Mouse (Mus musculus): ENCODE results near the gene Acoxl. TPM values are rescaled to one million over a fixed set of nuclear protein-coding genes. Genes with fewer than 3 reads are reported as not detected.

Acoxl gene
- not detected for total RNA-seq (2021)

- no peak for DNase-seq (ENCODE audit: extremely low spot score in 1 of 2, low spot score in 1 of 2)
Observed at GRCm38 (mm10) chr2:127838576-127838975, at the start of gene Acoxl. Acoxl (plus strand) TSS chr2:127838876.

- peak in 1 of 2 experiments; percentile 12 for DNase-seq (ENCODE audit: extremely low spot score in 1 of 2, low spot score in 1 of 2)
Observed at GRCm38 (mm10) chr2:127789138-127789537, 49.5 kb upstream of the Acoxl start.

DNA sequence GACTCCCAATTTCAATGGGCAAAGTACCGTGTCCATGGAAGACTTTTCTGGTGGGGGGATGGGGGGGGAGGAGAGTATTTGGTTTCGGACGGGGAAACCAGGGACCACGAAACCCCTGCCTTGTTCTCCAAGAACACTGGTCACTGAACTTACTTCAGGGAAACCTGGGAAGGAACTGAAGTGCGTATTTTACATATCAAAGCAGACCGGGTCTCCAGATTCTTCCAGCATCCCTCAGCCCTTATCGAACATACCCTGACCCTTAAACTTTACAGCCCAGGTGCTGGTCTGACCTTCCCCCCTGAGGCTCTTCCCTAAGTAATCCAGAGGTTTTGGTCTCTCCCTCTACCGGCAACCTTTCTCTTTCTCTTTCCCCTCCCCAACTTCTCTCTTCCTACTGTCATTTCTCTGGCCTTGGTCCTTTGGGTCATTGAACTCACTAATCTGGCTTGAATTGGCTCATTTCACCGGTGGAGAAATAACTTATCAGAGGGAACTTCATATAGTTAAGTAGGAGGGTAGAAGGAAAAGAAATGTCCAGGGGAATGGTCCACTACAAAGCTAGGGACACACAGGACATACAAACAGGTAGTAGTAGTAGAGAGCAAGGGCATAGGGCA lies 48.9 kb upstream of the Acoxl start:
- DNase-seq (ENCODE audit: extremely low spot score in 1 of 2, low spot score in 1 of 2) = no peak

- DNase-seq (ENCODE audit: extremely low spot score in 1 of 2, low spot score in 1 of 2) = peak; percentile 67 to 77
Observed at GRCm38 (mm10) chr2:127791919-127792603, 46.6 kb upstream of the Acoxl start, which contains the start of gene Mtln. Mtln (minus strand) TSS chr2:127792488.

- DNase-seq (ENCODE audit: extremely low spot score in 1 of 2, low spot score in 1 of 2) = peak; percentile 81 to 92
Observed at GRCm38 (mm10) chr2:127831401-127832102, 7.1 kb upstream of the Acoxl start, which contains the start of gene Bub1. Bub1 (minus strand) TSS chr2:127831865.

- no peak for DNase-seq (ENCODE audit: extremely low spot score in 1 of 2, low spot score in 1 of 2)
Observed at GRCm38 (mm10) chr2:127832103-127832832, 6.4 kb upstream of the Acoxl start.

GRCm38 (mm10) chr2:127832833-127833190 lies 5.9 kb upstream of the Acoxl start:
- DNase-seq (ENCODE audit: extremely low spot score in 1 of 2, low spot score in 1 of 2) = no peak

DNA sequence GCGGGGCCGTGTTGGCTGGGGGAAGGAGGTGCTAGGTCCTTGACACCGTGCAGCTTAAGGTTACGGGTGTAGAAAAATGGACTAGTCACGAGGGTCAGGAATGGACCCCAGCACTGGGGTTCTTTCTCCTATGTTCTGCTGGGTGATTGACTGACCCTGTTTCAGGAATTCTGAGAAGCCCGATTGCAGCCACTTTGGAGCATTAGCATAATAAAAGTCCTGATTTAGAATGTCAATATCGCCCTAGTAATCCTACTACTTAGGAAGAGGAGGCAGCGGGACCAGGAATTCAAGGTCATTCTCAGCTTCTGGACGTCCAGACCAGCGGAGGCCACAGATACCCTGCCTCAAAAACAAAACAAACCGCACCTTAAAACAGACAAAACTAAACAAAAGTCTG lies 749 bp downstream of the Acoxl start:
- DNase-seq (ENCODE audit: extremely low spot score in 1 of 2, low spot score in 1 of 2) = no peak

DNA sequence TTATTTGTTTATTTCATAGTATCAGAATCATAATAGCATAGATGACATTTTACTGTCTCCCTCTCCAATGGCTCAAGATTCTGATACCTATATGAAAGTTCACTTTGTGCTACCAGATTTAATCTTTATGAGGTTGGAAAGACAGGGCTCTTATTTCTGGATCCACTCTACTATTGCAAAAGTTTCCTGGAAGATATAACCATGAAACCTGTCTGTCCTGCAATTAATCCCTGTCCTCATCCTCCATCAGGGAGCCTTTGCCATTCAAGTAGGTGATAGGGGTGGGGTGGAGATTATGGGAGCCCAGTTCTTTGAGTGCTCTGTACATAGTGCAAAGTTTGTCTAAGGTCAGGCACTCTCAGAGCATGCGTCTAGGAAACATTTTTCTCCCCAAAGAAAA lies 2.7 kb downstream of the Acoxl start:
- DNase-seq (ENCODE audit: extremely low spot score in 1 of 2, low spot score in 1 of 2) = no peak

DNA sequence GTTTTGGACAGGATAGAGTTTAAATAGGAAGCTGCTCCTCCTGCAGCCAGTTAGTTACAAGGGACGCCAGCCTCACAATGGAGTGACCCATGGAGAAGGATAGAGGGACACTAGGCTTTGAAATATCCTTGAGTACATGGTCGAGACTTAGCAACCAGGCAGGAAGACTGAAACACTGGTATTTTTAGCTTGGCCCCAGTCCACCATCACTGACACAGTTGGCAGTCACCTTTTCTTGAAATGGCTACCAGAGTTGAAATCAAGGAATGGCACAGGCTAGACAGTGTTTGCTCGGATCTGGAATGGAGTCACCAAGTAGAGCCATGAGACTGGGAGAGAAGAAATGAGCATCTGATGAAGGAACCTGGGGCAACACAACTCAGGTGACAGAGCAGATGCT lies 3.7 kb downstream of the Acoxl start:
- no peak for DNase-seq (ENCODE audit: extremely low spot score in 1 of 2, low spot score in 1 of 2)

GRCm38 (mm10) chr2:127845346-127845982 lies 6.8 kb downstream of the Acoxl start:
- DNase-seq (ENCODE audit: extremely low spot score in 1 of 2, low spot score in 1 of 2) = no peak

DNA sequence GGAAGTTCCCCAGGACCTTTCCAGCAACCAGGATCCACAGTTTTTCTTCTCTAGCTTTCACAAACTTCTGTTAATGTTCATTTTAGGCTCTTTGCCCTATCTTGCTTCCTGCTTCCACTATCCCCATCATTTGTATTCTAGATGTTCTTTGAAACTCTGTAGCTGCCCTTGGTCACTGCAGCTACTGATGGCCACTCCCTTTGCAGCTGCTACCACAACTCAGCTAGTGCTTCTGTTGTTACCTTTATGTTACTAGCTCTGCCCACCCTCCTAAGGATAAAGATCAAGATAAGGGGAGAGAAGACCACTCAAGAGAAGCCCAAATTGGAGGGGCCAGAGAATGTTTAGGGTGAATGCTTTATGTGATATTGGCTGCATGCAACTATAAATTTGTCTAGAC lies 7.3 kb downstream of the Acoxl start:
- DNase-seq (ENCODE audit: extremely low spot score in 1 of 2, low spot score in 1 of 2) = no peak

DNA sequence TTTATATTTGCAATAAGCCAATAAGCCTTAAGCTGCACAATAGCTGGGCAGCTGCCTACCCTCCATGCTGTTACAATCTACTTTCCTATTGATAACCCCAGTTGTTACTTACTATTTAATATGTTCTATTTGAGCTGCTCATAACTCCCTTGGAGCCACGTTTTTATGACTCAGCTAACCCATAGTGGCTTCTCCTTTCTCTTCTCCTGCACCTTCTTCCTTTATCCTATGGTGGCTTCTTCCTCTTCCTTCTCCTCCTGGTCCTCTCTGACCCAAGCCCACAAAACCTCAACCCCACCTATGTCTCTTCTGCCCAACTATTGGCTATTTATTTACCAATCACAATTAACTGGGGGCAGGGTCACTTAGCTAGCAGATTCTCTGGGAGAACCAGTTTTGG lies 7.9 kb downstream of the Acoxl start:
- no peak for DNase-seq (ENCODE audit: extremely low spot score in 1 of 2, low spot score in 1 of 2)

GRCm38 (mm10) chr2:127850371-127850770 lies 11.7 kb downstream of the Acoxl start:
- no peak for DNase-seq (ENCODE audit: extremely low spot score in 1 of 2, low spot score in 1 of 2)

GRCm38 (mm10) chr2:127854332-127854991 lies 15.8 kb downstream of the Acoxl start:
- DNase-seq (ENCODE audit: extremely low spot score in 1 of 2, low spot score in 1 of 2) = peak; percentile 9 to 21

GRCm38 (mm10) chr2:127864381-127864780 lies 25.7 kb downstream of the Acoxl start:
- no peak for DNase-seq (ENCODE audit: extremely low spot score in 1 of 2, low spot score in 1 of 2)

DNA sequence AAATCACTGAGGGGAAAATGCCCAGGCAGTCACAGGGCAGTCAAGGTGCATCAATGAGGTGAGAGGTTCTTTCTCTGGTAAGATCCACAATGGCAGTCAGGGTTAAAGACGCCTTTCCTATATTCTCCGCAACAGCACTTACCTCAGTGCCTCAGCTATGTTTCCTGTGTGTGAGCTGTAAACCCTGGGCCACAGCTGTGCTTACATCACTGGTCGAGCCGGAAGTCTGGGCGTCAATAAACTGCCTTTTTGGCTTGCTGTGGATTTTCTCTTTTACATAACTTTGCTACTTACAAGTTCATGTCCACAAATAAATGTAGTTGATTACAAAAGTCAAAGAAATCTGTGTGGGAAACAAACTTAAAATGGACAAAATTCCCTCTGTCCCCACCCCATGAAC lies 42.4 kb downstream of the Acoxl start:
- DNase-seq (ENCODE audit: extremely low spot score in 1 of 2, low spot score in 1 of 2) = no peak

- peak; percentile 85 to 99 for DNase-seq (ENCODE audit: extremely low spot score in 1 of 2, low spot score in 1 of 2)
Observed at GRCm38 (mm10) chr2:127889432-127889831, 50.8 kb downstream of the Acoxl start.

DNA sequence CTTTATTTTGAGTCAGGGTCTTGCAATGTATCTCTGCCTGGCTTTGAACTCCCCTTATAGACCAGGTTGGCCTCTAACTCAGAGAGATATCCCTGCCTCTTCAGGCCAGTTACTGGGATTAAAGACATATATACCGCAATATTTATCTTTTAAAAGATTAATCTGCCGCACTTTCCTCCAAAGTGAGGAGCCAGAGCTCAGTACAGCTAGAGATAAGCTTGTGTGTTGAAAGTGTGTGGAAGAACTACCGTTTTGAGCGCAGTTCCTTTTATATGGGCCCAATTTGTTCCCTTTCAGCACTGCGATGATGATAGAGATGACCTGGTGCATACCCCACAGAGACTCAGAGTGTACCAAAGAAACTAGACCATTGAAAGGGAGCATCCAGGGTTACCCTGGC lies 51.3 kb downstream of the Acoxl start:
- DNase-seq (ENCODE audit: extremely low spot score in 1 of 2, low spot score in 1 of 2) = no peak

DNA sequence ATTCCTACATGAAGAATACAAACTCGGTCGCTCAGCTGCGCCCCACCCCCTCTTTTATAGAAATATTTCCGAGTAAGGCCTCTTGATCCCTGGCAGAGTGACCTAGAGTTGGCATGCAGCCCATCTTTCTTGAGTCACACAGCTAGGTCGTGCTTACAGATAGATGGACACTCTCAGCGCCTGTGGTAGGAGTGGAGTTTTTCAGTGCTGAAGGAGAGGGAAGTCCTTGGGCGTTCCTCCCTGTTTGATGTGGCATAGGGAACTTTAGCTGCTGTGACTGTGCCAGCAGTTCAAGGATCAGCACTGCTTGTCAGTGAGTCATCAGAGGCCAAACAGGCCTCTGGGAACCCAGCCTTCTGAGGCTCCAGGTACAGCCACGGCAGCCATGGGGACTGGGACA lies 51.9 kb downstream of the Acoxl start:
- DNase-seq (ENCODE audit: extremely low spot score in 1 of 2, low spot score in 1 of 2) = no peak

Measured in layer of hippocampus, postnatal 25 days (tissue).